Mouse (Mus musculus): Measurements from ENCODE around the gene Olfr222.

- TF ChIP-seq CTCF (IDR thresholded peaks at IDR 0.05 in 2 of 3, conservative IDR thresholded peaks at IDR 0.05 in 1 of 3; ENCODE audit: control insufficient read depth in 1 of 3, insufficient read depth in 1 of 3, low read depth in 2 of 3, low read length in 3 of 3, poor library complexity in 1 of 3, severe bottlenecking in 1 of 3) (no peak), UBTF (IDR thresholded peaks at IDR 0.05; ENCODE audit: borderline replicate concordance, insufficient read depth, low read depth, low read length) (no peak), EP300 (IDR thresholded peaks at IDR 0.05; ENCODE audit: low read depth in 1 of 2, low read length in 2 of 2) (no peak), GATA1 (IDR thresholded peaks at IDR 0.05; ENCODE audit: low read depth, low read length) (no peak)
These were observed 45.0 kb downstream of the Olfr222 start for GRCm38 (mm10) chr11:59530870-59531535.

Measured in MEL (cell line).